Mouse (Mus musculus): ENCODE data around the gene Nlrp4c.

DNA sequence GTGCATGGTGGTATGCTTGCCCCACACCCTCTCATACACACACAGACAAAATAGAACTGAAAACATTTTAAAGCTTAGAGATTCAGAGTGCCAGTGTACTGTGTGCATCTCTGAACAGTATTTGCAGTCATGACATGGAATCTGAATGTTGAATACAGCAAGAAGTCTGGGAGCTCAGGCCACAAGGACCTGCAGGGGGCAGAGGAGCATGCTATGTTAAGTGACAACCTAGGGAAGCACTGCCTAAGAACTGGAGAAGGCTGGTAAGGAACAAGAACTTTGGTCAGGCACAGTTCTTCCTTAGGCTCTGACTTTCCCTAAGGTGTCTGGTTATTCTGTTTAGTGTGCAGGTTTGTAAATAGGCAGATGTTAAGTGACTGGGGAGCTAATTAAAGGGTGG, 91.5 kb downstream of the Nlrp4c start:
- TF ChIP-seq TAL1 (IDR thresholded peaks at IDR 0.05; ENCODE audit: low read length) = no peak
- no peak for TF ChIP-seq GATA1 (IDR thresholded peaks at IDR 0.05; ENCODE audit: low read length)

All from erythroblast, embryonic 14.5 days (primary cell).